Mouse (Mus musculus): ENCODE results near the gene Paics. TPM values are rescaled to one million over a fixed set of nuclear protein-coding genes. Genes with fewer than 3 reads are reported as not detected.
"Not testable (repeated sequence)": the region's sequence is repeated elsewhere in the genome, so short reads cannot be mapped to it uniquely, and the experiment has no call there.

Paics gene
- polyA plus RNA-seq, 1 experiment from 2014 or later: 181 TPM

- Histone ChIP-seq H3K36me3 (ENCODE audit: control insufficient read depth, insufficient read depth, low read length) (peaks cover 64% of the 10 kb centered on the region), H3K9ac (replicated peaks; ENCODE audit: low read length) (no peak overlapping the region), H3K4me1 (ENCODE audit: control insufficient read depth, insufficient read depth, low read length) (0 out of 2 replicates have a peak, but pooled peaks cover 3% of the 10 kb centered on the region), H3K4me2 (ENCODE audit: low read length) (no peak overlapping the region), H3K27ac (replicated peaks; ENCODE audit: low read depth, low read length) (no peak overlapping the region), H3K9me3 (ENCODE audit: control insufficient read depth, low read length) (no peaks in the 10 kb centered on the region), H3K4me3 (replicated peaks; ENCODE audit: low read depth, low read length) (no peak overlapping the region), H3K27me3 (ENCODE audit: control insufficient read depth, insufficient read depth, low read length) (no peaks in the 10 kb centered on the region)
- WGBS: 90% methylated on average over 1 of the region's 1 CpGs
- peak; percentile 15 for DNase-seq
- ATAC-seq (ENCODE audit: low FRiP score, low TSS enrichment): no peak
Measured at GRCm38 (mm10) chr5:76957954-76958353, 6.8 kb downstream of the Paics start.

- ATAC-seq (ENCODE audit: low FRiP score, low TSS enrichment): no peak
- H3K9ac ChIP-seq (replicated peaks; ENCODE audit: low read length): no peak overlapping the region
- H3K36me3 ChIP-seq (ENCODE audit: control insufficient read depth, insufficient read depth, low read length): peaks cover 77% of the 10 kb centered on the region
Measured at GRCm38 (mm10) chr5:76959587-76959986, 8.5 kb downstream of the Paics start.

GRCm38 (mm10) chr5:76962545-76962944, 11.4 kb downstream of the Paics start:
- no peaks in the 10 kb centered on the region for H3K27me3 ChIP-seq (ENCODE audit: control insufficient read depth, insufficient read depth, low read length)
- H3K4me3 ChIP-seq (replicated peaks; ENCODE audit: low read depth, low read length): no peak overlapping the region
- 93% methylated on average over 11 of the region's 11 CpGs for WGBS
- H3K4me2 ChIP-seq (ENCODE audit: low read length): no peak overlapping the region
- no peaks in the 10 kb centered on the region for H3K4me1 ChIP-seq (ENCODE audit: control insufficient read depth, insufficient read depth, low read length)
- ATAC-seq (ENCODE audit: low FRiP score, low TSS enrichment): no peak
- H3K36me3 ChIP-seq (ENCODE audit: control insufficient read depth, insufficient read depth, low read length): peaks cover 77% of the 10 kb centered on the region
- no peak for DNase-seq
- H3K27ac ChIP-seq (replicated peaks; ENCODE audit: low read depth, low read length): no peak overlapping the region
- H3K9me3 ChIP-seq (ENCODE audit: control insufficient read depth, low read length): no peaks in the 10 kb centered on the region
- no peak overlapping the region for H3K9ac ChIP-seq (replicated peaks; ENCODE audit: low read length)

More at GRCm38 (mm10) chr5:76959587-76959986, 8.5 kb downstream of the Paics start:
- H3K9me3 ChIP-seq (ENCODE audit: control insufficient read depth, low read length): no peaks in the 10 kb centered on the region
- H3K4me2 ChIP-seq (ENCODE audit: low read length): no peak overlapping the region
- no peak overlapping the region for H3K27ac ChIP-seq (replicated peaks; ENCODE audit: low read depth, low read length)
- WGBS: 91% methylated on average over 5 of the region's 5 CpGs
- no peak for DNase-seq
- no peak overlapping the region for H3K4me3 ChIP-seq (replicated peaks; ENCODE audit: low read depth, low read length)
- no peaks in the 10 kb centered on the region for H3K4me1 ChIP-seq (ENCODE audit: control insufficient read depth, insufficient read depth, low read length)
- no peaks in the 10 kb centered on the region for H3K27me3 ChIP-seq (ENCODE audit: control insufficient read depth, insufficient read depth, low read length)

GRCm38 (mm10) chr5:76964651-76965050, 13.5 kb downstream of the Paics start:
- Histone ChIP-seq H3K4me2 (ENCODE audit: low read length) (no peak overlapping the region), H3K4me3 (replicated peaks; ENCODE audit: low read depth, low read length) (no peak overlapping the region), H3K27ac (replicated peaks; ENCODE audit: low read depth, low read length) (no peak overlapping the region), H3K27me3 (ENCODE audit: control insufficient read depth, insufficient read depth, low read length) (no peaks in the 10 kb centered on the region), H3K36me3 (ENCODE audit: control insufficient read depth, insufficient read depth, low read length) (peaks cover 77% of the 10 kb centered on the region), H3K9me3 (ENCODE audit: control insufficient read depth, low read length) (no peaks in the 10 kb centered on the region), H3K9ac (replicated peaks; ENCODE audit: low read length) (no peak overlapping the region), H3K4me1 (ENCODE audit: control insufficient read depth, insufficient read depth, low read length) (no peaks in the 10 kb centered on the region)
- ATAC-seq (ENCODE audit: low FRiP score, low TSS enrichment) (no peak), DNase-seq (no peak)
- 94% methylated on average over 3 of the region's 3 CpGs for WGBS

- peaks cover 37% of the 10 kb centered on the region for H3K36me3 ChIP-seq (ENCODE audit: control insufficient read depth, insufficient read depth, low read length)
- no peak overlapping the region for H3K4me2 ChIP-seq (ENCODE audit: low read length)
- no peak overlapping the region for H3K4me3 ChIP-seq (replicated peaks; ENCODE audit: low read depth, low read length)
- no peak overlapping the region for H3K9ac ChIP-seq (replicated peaks; ENCODE audit: low read length)
- 82% methylated on average over 5 of the region's 5 CpGs for WGBS
- no peaks in the 10 kb centered on the region for H3K9me3 ChIP-seq (ENCODE audit: control insufficient read depth, low read length)
- H3K4me1 ChIP-seq (ENCODE audit: control insufficient read depth, insufficient read depth, low read length): peaks cover 6% of the 10 kb centered on the region
- no peaks in the 10 kb centered on the region for H3K27me3 ChIP-seq (ENCODE audit: control insufficient read depth, insufficient read depth, low read length)
- no peak for DNase-seq
- H3K27ac ChIP-seq (replicated peaks; ENCODE audit: low read depth, low read length): no peak overlapping the region
- ATAC-seq (ENCODE audit: low FRiP score, low TSS enrichment): no peak
Measured at GRCm38 (mm10) chr5:76969250-76969649, 18.1 kb downstream of the Paics start.

GRCm38 (mm10) chr5:76971115-76971514, 20.0 kb downstream of the Paics start:
- WGBS: 86% methylated on average over 1 of the region's 1 CpGs
- not testable (repeated sequence) for ATAC-seq (ENCODE audit: low FRiP score, low TSS enrichment)

GRCm38 (mm10) chr5:76973488-76973887, 22.4 kb downstream of the Paics start:
- WGBS: 68% methylated on average over 3 of the region's 3 CpGs
- Histone ChIP-seq H3K36me3 (ENCODE audit: control insufficient read depth, insufficient read depth, low read length) (peaks cover 23% of the 10 kb centered on the region), H3K9me3 (ENCODE audit: control insufficient read depth, low read length) (no peaks in the 10 kb centered on the region), H3K27me3 (ENCODE audit: control insufficient read depth, insufficient read depth, low read length) (no peaks in the 10 kb centered on the region), H3K4me3 (replicated peaks; ENCODE audit: low read depth, low read length) (peak overlapping the region; percentile 93), H3K4me2 (ENCODE audit: low read length) (peak overlapping the region; percentile 95), H3K27ac (replicated peaks; ENCODE audit: low read depth, low read length) (no peak overlapping the region), H3K4me1 (ENCODE audit: control insufficient read depth, insufficient read depth, low read length) (peaks cover 12% of the 10 kb centered on the region), H3K9ac (replicated peaks; ENCODE audit: low read length) (peak overlapping the region; percentile 79; the same call in 1 of the 2 replicates)
- ATAC-seq (ENCODE audit: low FRiP score, low TSS enrichment) (no peak), DNase-seq (no peak)

More at GRCm38 (mm10) chr5:76971115-76971514, 20.0 kb downstream of the Paics start:
- H3K4me2 ChIP-seq (ENCODE audit: low read length); H3K27me3 ChIP-seq (ENCODE audit: control insufficient read depth, insufficient read depth, low read length); DNase-seq; H3K4me3 ChIP-seq (replicated peaks; ENCODE audit: low read depth, low read length); H3K9ac ChIP-seq (replicated peaks; ENCODE audit: low read length); H3K9me3 ChIP-seq (ENCODE audit: control insufficient read depth, low read length); H3K27ac ChIP-seq (replicated peaks; ENCODE audit: low read depth, low read length): not testable (repeated sequence)
- peaks cover 12% of the 10 kb centered on the region for H3K4me1 ChIP-seq (ENCODE audit: control insufficient read depth, insufficient read depth, low read length)
- H3K36me3 ChIP-seq (ENCODE audit: control insufficient read depth, insufficient read depth, low read length): peaks cover 33% of the 10 kb centered on the region

- H3K27ac ChIP-seq (replicated peaks; ENCODE audit: low read depth, low read length): peak overlapping the region; percentile 1; the same call in 1 of the 2 replicates
- peak overlapping the region; percentile 79 for H3K9ac ChIP-seq (replicated peaks; ENCODE audit: low read length)
- ATAC-seq (ENCODE audit: low FRiP score, low TSS enrichment) (no peak), DNase-seq (no peak)
- H3K4me2 ChIP-seq (ENCODE audit: low read length): peak overlapping the region; percentile 95
- 3% methylated on average over 17 of the region's 17 CpGs for WGBS
- H3K36me3 ChIP-seq (ENCODE audit: control insufficient read depth, insufficient read depth, low read length): peaks cover 19% of the 10 kb centered on the region
- peaks cover 12% of the 10 kb centered on the region for H3K4me1 ChIP-seq (ENCODE audit: control insufficient read depth, insufficient read depth, low read length)
- H3K4me3 ChIP-seq (replicated peaks; ENCODE audit: low read depth, low read length): peak overlapping the region; percentile 93
- no peaks in the 10 kb centered on the region for H3K27me3 ChIP-seq (ENCODE audit: control insufficient read depth, insufficient read depth, low read length)
- no peaks in the 10 kb centered on the region for H3K9me3 ChIP-seq (ENCODE audit: control insufficient read depth, low read length)
Measured at GRCm38 (mm10) chr5:76974207-76974553, 23.1 kb downstream of the Paics start.

GRCm38 (mm10) chr5:76974554-76975285, 23.6 kb downstream of the Paics start, which contains the start of gene Srp72:
TSS of gene Srp72 (plus strand) at chr5:76974683.
- DNase-seq: peak; percentile 95

More at GRCm38 (mm10) chr5:76974554-76975285, 23.6 kb downstream of the Paics start, which contains the start of gene Srp72:
- Histone ChIP-seq H3K4me1 (ENCODE audit: control insufficient read depth, insufficient read depth, low read length) (peaks cover 12% of the 10 kb centered on the region), H3K27ac (replicated peaks; ENCODE audit: low read depth, low read length) (peak within 1 kb of the TSS; percentile 89), H3K4me2 (ENCODE audit: low read length) (peak within 1 kb of the TSS; percentile 95), H3K9me3 (ENCODE audit: control insufficient read depth, low read length) (no peaks in the 10 kb centered on the region), H3K9ac (replicated peaks; ENCODE audit: low read length) (peak within 1 kb of the TSS; percentile 79), H3K27me3 (ENCODE audit: control insufficient read depth, insufficient read depth, low read length) (no peaks in the 10 kb centered on the region), H3K4me3 (replicated peaks; ENCODE audit: low read depth, low read length) (peak within 1 kb of the TSS; percentile 93), H3K36me3 (ENCODE audit: control insufficient read depth, insufficient read depth, low read length) (peaks cover 19% of the 10 kb centered on the region)
- ATAC-seq (ENCODE audit: low FRiP score, low TSS enrichment): peak; percentile 95
- WGBS: under 1% methylated on average over 60 of the region's 60 CpGs
